Mouse (Mus musculus): ENCODE data around the gene 1700057G04Rik. TPM values are rescaled to one million over a fixed set of nuclear protein-coding genes. Genes with fewer than 3 reads are reported as not detected.

1700057G04Rik gene
- not detected for total RNA-seq (2023)

GRCm38 (mm10) chr9:92309077-92309476, at the start of gene 1700057G04Rik:
1700057G04Rik (plus strand) TSS chr9:92309377.

GRCm38 (mm10) chr9:92275486-92276207, 33.5 kb upstream of the 1700057G04Rik start, which contains the start of gene Plscr2:
Plscr2 (plus strand) TSS chr9:92275602.

Other genes with a start within 250 kb of the 1700057G04Rik start
- not detected for gene Plscr5, start 116.4 kb upstream of the 1700057G04Rik start, total RNA-seq (2023)
- gene Plscr1, start 59.6 kb upstream of the 1700057G04Rik start, total RNA-seq (2023), result 1.6 TPM
- gene Plscr2, start 33.8 kb upstream of the 1700057G04Rik start, total RNA-seq (2023), result not detected
- gene Plscr4, start 148.0 kb downstream of the 1700057G04Rik start, total RNA-seq (2023), result not detected
- gene Plod2, start 232.8 kb downstream of the 1700057G04Rik start, total RNA-seq (2023), result 0.47 TPM